Mouse (Mus musculus) bone marrow, adult 2 months (tissue): ENCODE results near the gene Nr2c1.

Experiments
- CTCF ChIP-seq: fragments of 200-500 bp; IDR thresholded peaks from 2 replicates; pipeline ENCODE4 v1.5.1; 2011; ENCODE audit warnings: low read length, control low read depth; ENCODE audit not compliant: control insufficient read depth, insufficient read depth
- POLR2A ChIP-seq: fragments of 200-500 bp; IDR thresholded peaks from 2 replicates; pipeline ENCODE4 v1.6.1; 2011; ENCODE audit warnings: low read depth, mild to moderate bottlenecking, control low read depth, low read length, borderline replicate concordance; ENCODE audit not compliant: control insufficient read depth

DNA sequence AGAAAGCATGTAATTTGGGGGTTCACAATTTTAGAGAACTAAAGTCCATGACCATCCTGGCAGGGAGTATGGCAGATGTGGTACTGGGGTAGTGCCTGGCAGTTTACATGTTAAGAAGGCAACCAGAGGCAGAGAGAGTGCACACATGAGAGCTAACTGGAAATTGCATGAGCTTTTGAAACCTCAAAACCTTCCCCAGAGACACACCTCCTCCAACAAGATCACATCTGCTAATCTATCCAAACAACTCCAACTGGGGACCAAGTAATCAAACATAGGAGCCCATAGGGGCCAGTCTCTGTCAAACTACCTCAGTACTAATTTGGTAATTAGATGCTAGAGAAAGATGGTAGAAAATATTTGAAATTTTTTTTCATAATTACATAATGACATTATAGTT, 6.0 kb downstream of the Nr2c1 start:
- TF ChIP-seq POLR2A (no peak), CTCF (no peak)
